Mouse (Mus musculus) hindbrain, embryonic 14.5 days (tissue): ENCODE measurements around the gene Cryaa. TPM values are rescaled to one million over a fixed set of nuclear protein-coding genes. Genes with fewer than 3 reads are reported as not detected.
"Not testable (repeated sequence)": the region's sequence is repeated elsewhere in the genome, so short reads cannot be mapped to it uniquely, and the experiment has no call there.

ENCODE experiments used
- ATAC-seq: fragments of 200-750 bp; cut with Nextera tagmentation; 2 replicates; pipeline ENCODE4 v1.8.0; 2017; ENCODE audit warnings: moderate number of reproducible peaks, mild to moderate bottlenecking, moderate TSS enrichment, moderate library complexity; ENCODE audit not compliant: low FRiP score
- DNase-seq: peaks from one replicate; pipeline ENCODE4 v3.0.0-alpha.2; 2015; ENCODE audit warnings: low spot score
- H3K27ac ChIP-seq: fragments of 300-500 bp; sonication (generic); 2 replicates; pipeline ENCODE4 v1.5.1; 2014; ENCODE audit warnings: mild to moderate bottlenecking, moderate library complexity
- H3K27me3 ChIP-seq: fragments of 300-500 bp; sonication (generic); 2 replicates; pipeline ENCODE4 v1.6.1; 2014; ENCODE audit warnings: mild to moderate bottlenecking, low read length, mixed read lengths; ENCODE audit not compliant: control insufficient read depth, insufficient read depth
- H3K36me3 ChIP-seq: fragments of 300-500 bp; sonication (generic); replicated peaks from 2 replicates; pipeline ENCODE4 v1.6.1; 2014; ENCODE audit not compliant: control insufficient read depth, insufficient read depth
- H3K4me1 ChIP-seq: fragments of 300-500 bp; sonication (generic); replicated peaks from 2 replicates; pipeline ENCODE4 v1.6.1; 2014; ENCODE audit warnings: antibody characterized with exemption, low read length, mixed read lengths; ENCODE audit not compliant: control insufficient read depth, insufficient read depth
- H3K4me2 ChIP-seq: fragments of 300-500 bp; sonication (generic); replicated peaks from 2 replicates; pipeline ENCODE4 v1.6.1; 2014; ENCODE audit warnings: mild to moderate bottlenecking, moderate library complexity
- H3K4me3 ChIP-seq: fragments of 300-500 bp; sonication (generic); replicated peaks from 2 replicates; pipeline ENCODE4 v1.5.1; 2014; ENCODE audit warnings: mild to moderate bottlenecking, low read length
- H3K9ac ChIP-seq: fragments of 300-500 bp; sonication (generic); 2 replicates; pipeline ENCODE4 v1.6.1; 2014
- H3K9me3 ChIP-seq: fragments of 300-500 bp; sonication (generic); 2 replicates; pipeline ENCODE4 v1.6.1; 2016; ENCODE audit warnings: low read length; ENCODE audit not compliant: control insufficient read depth
- WGBS: fragments of 180-500 bp; shearing (Covaris S2); extraction: QIAGEN DNeasy Blood & Tissue Kit; methylation state at CpG from one replicate; pipeline ENCODE4 v1.1.7; 2014; 5-methylcytosine and 5-hydroxymethylcytosine counted together
- polyA plus RNA-seq: library from polyadenylated mRNA; unstranded; fragments of >200 nt; fragmentation: Nextera tagmentation; extraction: Ambion mirVana; gene quantifications from 2 replicates; pipeline ENCODE4 v1.2.1, GENCODE M21; 2014

The Cryaa gene
- polyA plus RNA-seq, 1 experiment from 2014 or later = 0.20 TPM

DNA sequence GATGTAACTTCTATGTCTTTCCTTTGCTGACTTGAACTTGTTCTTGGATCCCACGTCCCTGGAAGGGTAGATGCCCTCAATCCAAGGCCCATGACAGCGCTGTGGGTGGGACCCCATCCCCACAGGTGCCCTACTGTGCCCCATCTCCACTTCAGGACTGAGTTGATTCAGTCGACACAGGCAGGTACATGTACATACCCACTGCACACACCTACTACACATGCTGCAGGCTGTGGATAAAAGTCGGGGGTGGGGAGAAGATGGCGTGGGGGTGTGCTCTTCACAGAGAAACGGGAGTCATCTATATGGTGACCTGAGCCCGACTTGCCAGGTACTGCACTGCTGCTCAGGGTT is 16.4 kb downstream of the Cryaa start:
- ATAC-seq = 0 out of 2 replicates have a peak, but pooled peaks have one; percentile 31
- 74% methylated on average over 7 of the region's 7 CpGs for WGBS
- no peaks in the 10 kb centered on the region for H3K36me3 ChIP-seq

DNA sequence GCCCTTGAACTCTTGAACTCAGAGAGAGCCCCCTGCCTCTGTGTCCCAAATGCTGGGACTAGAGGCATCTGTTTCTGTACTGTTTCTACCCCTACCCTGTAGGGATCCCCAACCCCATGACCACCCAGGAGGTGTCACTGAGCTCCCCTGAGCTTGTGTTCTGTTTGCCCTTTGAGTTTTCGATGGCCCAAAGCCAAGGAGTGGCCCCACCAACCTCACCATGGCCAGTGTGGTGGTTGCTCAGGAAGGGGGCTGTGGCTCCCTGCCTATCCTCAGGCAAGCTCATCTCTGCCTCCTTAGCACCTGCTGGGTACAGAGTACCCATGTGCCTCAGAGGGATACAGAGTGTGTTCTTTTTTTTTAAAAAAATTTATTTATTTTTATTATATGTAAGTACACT is 17.3 kb downstream of the Cryaa start:
- Histone ChIP-seq H3K36me3 (no peaks in the 10 kb centered on the region), H3K4me2 (no peak overlapping the region), H3K27ac (no peak overlapping the region), H3K27me3 (no peaks in the 10 kb centered on the region), H3K4me1 (no peaks in the 10 kb centered on the region), H3K9ac (no peak overlapping the region), H3K9me3 (no peaks in the 10 kb centered on the region), H3K4me3 (no peak overlapping the region)
- DNase-seq (no peak), ATAC-seq (no peak)
- 87% methylated on average over 1 of the region's 1 CpGs for WGBS

More for the DNA sequence above, 16.4 kb downstream of the Cryaa start:
- no peak overlapping the region for H3K9ac ChIP-seq
- no peak overlapping the region for H3K4me3 ChIP-seq
- H3K4me1 ChIP-seq = no peaks in the 10 kb centered on the region
- H3K4me2 ChIP-seq = no peak overlapping the region
- H3K27me3 ChIP-seq = no peaks in the 10 kb centered on the region
- no peak overlapping the region for H3K27ac ChIP-seq
- DNase-seq = no peak
- H3K9me3 ChIP-seq = no peaks in the 10 kb centered on the region

DNA sequence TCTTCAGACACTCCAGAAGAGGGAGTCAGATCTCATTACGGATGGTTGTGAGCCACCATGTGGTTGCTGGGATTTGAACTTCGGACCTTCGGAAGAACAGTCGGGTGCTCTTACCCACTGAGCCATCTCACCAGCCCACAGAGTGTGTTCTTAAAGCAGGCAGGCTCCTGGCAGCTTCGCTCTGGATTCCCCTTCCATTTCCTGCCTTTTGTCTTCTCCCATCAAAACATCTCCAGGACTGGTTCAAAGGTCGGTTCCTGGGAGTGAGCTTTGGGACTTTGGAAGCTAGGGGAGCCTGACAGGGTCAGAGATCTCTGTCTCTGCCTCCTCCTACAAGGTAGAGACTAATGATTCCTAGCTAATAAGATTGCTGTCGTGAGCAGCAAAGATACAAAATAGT is 17.7 kb downstream of the Cryaa start:
- H3K27me3 ChIP-seq, H3K4me2 ChIP-seq, H3K4me1 ChIP-seq, H3K9ac ChIP-seq, H3K27ac ChIP-seq, ATAC-seq, H3K4me3 ChIP-seq, DNase-seq, H3K9me3 ChIP-seq, H3K36me3 ChIP-seq: not testable (repeated sequence)
- WGBS = 91% methylated on average over 7 of the region's 7 CpGs

DNA sequence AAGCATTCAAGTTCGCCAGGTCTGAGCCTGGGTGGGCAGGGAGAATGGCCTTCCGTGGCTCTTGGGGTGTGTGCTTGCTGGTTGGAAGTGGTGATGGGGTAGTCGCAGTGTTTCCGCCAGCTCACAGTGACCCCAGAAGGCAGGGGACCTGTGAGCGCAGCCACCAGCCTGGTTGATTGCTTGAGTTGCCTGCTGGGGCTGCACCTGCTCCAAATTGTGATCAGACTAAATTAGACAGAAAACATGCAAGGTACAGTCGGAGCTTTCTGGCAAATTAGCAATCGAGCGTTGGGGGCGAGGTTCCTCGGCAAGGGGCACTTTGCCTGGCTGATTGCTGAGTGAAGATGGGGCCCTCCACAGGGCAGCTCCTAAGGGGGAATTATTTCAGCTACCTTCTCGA is 20.7 kb downstream of the Cryaa start:
- Histone ChIP-seq H3K4me1 (no peaks in the 10 kb centered on the region), H3K36me3 (no peaks in the 10 kb centered on the region), H3K27me3 (no peaks in the 10 kb centered on the region), H3K4me2 (no peak overlapping the region), H3K27ac (no peak overlapping the region), H3K4me3 (no peak overlapping the region), H3K9me3 (no peaks in the 10 kb centered on the region), H3K9ac (no peak overlapping the region)
- DNase-seq (no peak), ATAC-seq (no peak)
- 43% methylated on average over 11 of the region's 11 CpGs for WGBS

DNA sequence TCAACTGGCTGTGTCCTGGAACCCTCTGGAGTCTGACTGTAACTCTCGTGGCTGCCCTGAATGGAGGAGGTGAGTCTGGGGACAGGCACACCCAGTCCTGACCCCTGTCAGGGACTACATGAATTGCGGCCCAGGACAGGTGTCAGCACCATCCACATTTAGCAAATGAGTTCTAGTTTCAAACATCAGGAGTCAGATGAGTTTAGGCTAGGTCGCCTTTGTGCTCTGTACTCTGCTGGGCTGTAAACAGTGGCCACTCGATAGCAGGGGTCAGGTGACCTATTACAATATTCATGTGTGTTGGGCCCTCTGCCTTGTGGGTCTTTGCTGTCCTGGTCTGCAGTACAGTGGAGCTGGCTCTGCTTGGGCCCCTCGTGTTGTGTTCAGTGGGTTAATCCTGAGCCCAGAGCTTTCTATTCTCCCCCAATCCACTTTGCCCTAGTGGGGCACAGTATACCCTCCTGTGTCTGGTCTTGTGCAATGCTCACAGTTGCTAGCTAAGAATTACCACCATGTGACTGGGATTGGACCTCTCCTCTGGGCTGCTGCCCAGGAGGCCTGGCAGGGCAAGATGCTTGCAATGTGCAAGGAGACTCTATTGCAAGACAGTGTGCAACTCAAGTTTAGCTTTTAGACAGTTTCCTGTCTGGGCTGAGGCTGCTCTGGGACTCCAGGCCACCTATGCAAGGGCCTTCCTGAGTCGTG is 25.8 kb downstream of the Cryaa start:
- no peak for ATAC-seq

DNA sequence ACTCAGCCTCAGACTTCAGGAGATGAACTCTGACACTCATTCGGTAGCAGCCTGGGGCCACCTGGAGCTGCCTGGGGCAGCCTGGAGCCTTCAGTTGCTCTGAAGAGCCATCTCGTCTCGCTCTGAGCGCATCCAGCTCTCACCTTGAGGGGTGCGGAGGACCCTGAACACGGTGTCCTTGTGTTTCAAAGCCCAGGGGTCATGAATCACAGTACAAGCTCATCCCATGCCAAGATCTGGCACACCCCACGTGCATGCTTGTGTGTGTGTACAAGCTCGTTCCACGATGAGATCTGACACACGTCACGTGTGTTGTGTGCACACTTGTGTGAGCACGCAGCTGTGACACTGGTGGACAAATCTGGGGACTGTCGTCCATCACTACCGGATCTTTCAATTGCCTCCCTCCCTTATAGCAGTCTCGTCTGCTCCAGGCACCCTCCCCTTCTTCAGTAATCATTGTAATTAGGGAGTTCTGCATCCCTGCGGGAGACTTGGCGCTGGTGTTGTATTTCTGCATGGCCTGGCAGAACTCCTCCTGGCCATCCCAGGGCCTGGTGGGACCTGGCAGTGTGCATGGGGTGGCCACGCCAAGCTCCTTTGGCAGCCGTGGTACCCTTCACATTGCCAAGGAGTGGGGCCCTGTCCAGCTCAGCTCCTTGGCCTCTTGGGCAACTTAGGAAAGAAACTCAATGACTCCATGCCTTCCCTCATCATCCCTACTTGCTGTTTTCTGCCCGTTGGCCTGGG is 27.8 kb downstream of the Cryaa start:
- H3K27ac ChIP-seq = no peak overlapping the region
- ATAC-seq (peak; percentile 55; the same call in 1 of the 2 replicates), DNase-seq (peak; percentile 49)
- WGBS = 68% methylated on average over 20 of the region's 20 CpGs
- H3K4me3 ChIP-seq = no peak overlapping the region
- no peaks in the 10 kb centered on the region for H3K27me3 ChIP-seq
- no peak overlapping the region for H3K4me2 ChIP-seq
- H3K9ac ChIP-seq = no peak overlapping the region
- H3K9me3 ChIP-seq = no peaks in the 10 kb centered on the region
- no peaks in the 10 kb centered on the region for H3K4me1 ChIP-seq
- no peaks in the 10 kb centered on the region for H3K36me3 ChIP-seq

More for the DNA sequence above, 25.8 kb downstream of the Cryaa start:
- no peak overlapping the region for H3K27ac ChIP-seq
- no peaks in the 10 kb centered on the region for H3K4me1 ChIP-seq
- no peak overlapping the region for H3K4me3 ChIP-seq
- 80% methylated on average over 6 of the region's 6 CpGs for WGBS
- H3K27me3 ChIP-seq = no peaks in the 10 kb centered on the region
- no peak overlapping the region for H3K9ac ChIP-seq
- no peaks in the 10 kb centered on the region for H3K36me3 ChIP-seq
- no peak for DNase-seq
- no peak overlapping the region for H3K4me2 ChIP-seq
- H3K9me3 ChIP-seq = no peaks in the 10 kb centered on the region

DNA sequence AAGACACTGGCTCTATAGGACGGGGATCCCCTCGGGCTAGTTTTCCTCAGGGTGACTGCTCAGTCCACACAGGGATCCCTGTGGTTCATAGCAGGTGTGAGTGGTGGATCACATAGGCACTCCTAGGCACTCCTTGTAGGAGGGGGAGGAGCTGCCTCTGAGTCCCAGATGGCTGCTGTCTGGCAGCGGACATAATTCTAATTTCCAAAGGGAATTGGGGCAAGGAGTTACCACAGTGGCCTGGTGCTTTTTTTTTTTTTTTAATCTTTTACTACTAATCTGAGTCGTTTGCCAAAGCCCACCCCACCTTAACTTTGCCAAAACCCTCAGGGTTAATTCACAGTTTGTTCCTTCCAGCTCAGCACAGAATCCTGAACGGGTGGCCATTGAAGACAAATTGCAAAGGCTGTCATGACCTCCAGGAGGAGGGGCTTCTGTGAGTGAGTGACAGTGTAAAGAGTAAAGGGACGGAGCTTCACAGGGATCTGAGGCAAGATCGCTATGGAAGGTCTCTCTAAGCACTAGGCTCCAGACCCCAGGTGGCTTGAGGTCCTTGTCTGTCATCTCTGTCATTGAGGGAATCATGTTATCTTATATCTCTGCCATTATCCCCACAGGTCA is 31.6 kb downstream of the Cryaa start:
- no peaks in the 10 kb centered on the region for H3K27me3 ChIP-seq
- H3K9ac ChIP-seq = no peak overlapping the region
- H3K27ac ChIP-seq = no peak overlapping the region
- no peaks in the 10 kb centered on the region for H3K36me3 ChIP-seq
- H3K4me3 ChIP-seq = no peak overlapping the region
- 45% methylated on average over 7 of the region's 7 CpGs for WGBS
- no peak overlapping the region for H3K4me2 ChIP-seq
- DNase-seq (no peak), ATAC-seq (no peak)
- H3K4me1 ChIP-seq = no peaks in the 10 kb centered on the region
- H3K9me3 ChIP-seq = no peaks in the 10 kb centered on the region

DNA sequence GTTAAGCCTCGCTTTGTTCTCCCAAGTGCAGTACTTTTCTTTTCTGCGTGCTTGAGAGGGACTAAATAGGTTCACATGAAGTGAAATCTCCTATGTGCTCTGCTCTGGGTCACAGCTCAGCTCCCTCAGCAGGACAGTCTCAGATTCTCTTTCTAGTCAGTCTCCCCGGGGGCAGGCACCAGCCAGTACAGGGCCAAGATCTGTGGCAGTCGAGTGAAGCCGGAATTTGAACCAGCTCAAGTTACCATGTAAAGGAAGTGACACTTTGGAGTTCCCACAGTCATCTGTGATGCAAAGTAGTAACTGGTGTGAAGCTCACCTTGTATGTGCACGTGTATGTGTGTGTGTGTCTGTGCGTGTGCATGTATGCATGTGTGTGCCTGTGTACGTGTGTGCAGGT is 32.8 kb downstream of the Cryaa start:
- Histone ChIP-seq H3K4me2 (no peak overlapping the region), H3K4me1 (no peaks in the 10 kb centered on the region), H3K9me3 (no peaks in the 10 kb centered on the region), H3K4me3 (no peak overlapping the region), H3K36me3 (no peaks in the 10 kb centered on the region), H3K27ac (no peak overlapping the region), H3K9ac (no peak overlapping the region), H3K27me3 (no peaks in the 10 kb centered on the region)
- DNase-seq (no peak), ATAC-seq (no peak)
- WGBS = 78% methylated on average over 8 of the region's 8 CpGs

DNA sequence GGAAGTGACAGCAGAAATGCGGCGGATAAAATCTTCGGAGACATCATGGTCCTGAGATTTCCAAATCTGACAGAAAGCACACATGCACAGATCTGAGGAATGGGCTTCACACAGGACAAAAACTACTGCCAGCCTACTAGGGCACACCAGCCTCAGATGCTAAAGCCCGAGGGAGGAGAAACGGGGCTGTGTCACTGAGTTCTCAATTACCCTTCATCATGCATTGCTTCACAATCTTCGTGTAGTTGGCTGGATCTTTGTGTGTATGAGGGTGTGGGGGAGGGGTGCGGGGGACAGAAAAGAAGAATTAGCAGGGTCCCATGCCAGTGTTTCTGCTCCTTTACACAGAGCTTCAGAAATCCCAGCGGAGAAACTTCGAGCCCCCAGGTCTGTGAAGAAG is 36.1 kb downstream of the Cryaa start:
- DNase-seq (no peak), ATAC-seq (no peak)
- no peak overlapping the region for H3K27ac ChIP-seq
- no peak overlapping the region for H3K4me2 ChIP-seq
- no peaks in the 10 kb centered on the region for H3K27me3 ChIP-seq
- H3K9ac ChIP-seq = no peak overlapping the region
- 71% methylated on average over 9 of the region's 9 CpGs for WGBS
- no peak overlapping the region for H3K4me3 ChIP-seq
- H3K36me3 ChIP-seq = no peaks in the 10 kb centered on the region
- H3K4me1 ChIP-seq = no peaks in the 10 kb centered on the region
- H3K9me3 ChIP-seq = no peaks in the 10 kb centered on the region
